Mouse (Mus musculus): ENCODE results near the gene Fgf23.

DNA sequence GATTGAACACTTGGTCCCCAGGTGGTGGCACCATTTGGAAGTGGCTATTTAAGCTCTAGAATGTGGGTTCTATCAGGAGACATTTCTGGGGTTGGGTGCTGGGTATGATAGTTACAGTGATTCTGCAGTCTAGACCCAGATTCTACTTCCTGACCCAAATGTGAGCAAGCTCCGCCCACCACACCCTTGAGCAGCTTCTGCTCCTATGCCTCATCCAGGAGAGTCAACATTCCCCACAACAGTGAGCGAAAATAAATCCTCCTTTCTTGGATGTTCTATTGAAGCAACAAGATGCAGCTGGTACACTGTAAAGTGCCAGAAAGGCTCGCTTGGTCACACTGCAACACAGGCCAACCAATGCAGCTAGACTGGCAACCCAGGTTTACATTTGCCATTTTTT lies 8.8 kb upstream of the Fgf23 start:
- TF ChIP-seq CTCF (IDR thresholded peaks at IDR 0.05; ENCODE audit: low read depth) (no peak), EP300 (optimal IDR thresholded peaks at IDR 0.05) (no peak)

All from stomach, postnatal 0 days (tissue).